Mouse (Mus musculus): ENCODE results near the gene Ilkap. TPM values are rescaled to one million over a fixed set of nuclear protein-coding genes. Genes with fewer than 3 reads are reported as not detected.

The Ilkap gene
- polyA plus RNA-seq, 1 experiment from 2014 or later = 37.3 TPM

DNA sequence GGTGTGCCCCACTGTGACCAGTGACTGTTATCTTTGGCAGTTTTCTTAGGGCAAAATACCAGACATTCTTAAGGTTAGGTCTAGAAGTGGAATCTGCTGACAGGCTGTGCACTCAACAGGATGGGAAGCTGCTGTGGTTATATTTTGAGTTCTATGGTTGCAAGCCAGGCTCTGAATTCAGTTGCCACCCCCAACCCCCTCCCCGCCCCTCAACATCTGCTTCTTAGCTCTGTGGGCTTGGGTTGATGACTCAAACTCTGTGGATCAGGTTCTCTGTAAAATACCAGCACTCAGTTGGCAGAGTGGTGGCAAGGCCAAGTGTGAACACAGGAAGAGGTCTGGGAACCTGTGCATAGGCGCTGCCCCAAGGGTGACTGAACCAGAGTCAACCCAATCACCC lies 46.3 kb downstream of the Ilkap start:
- no peaks in the 10 kb centered on the region for H3K36me3 ChIP-seq (ENCODE audit: inconsistent target)
- H3K79me2 ChIP-seq (ENCODE audit: inconsistent target) = no peaks in the 10 kb centered on the region
- no peak overlapping the region for H3K4me3 ChIP-seq (ENCODE audit: inconsistent target)
- H3K27ac ChIP-seq = no peak overlapping the region
- WGBS (ENCODE audit: missing documents) = 77% methylated on average over 2 of the region's 2 CpGs

DNA sequence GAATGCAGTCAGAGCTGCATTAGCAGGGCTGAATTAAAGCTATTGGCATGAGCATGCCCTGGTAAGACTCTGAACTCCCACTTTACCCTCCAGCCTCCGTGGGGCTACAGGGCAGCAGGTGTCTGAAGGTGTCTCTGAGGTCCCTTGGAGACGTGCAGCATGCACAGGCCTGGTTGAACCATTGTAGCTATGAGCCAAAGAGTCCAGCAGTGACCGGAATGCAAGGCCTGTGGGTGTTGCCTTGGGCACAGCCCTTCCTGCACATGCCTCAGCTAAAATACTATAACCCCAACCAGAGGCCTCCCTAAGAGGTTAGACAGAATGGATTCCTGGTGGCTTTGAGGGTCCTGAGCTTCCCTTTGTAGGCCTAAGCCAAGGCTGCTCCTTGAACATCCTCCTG lies 47.4 kb downstream of the Ilkap start:
- no peaks in the 10 kb centered on the region for H3K79me2 ChIP-seq (ENCODE audit: inconsistent target)
- H3K27ac ChIP-seq = no peak overlapping the region
- 87% methylated on average over 3 of the region's 3 CpGs for WGBS (ENCODE audit: missing documents)
- H3K4me3 ChIP-seq (ENCODE audit: inconsistent target) = no peak overlapping the region
- H3K36me3 ChIP-seq (ENCODE audit: inconsistent target) = no peaks in the 10 kb centered on the region

DNA sequence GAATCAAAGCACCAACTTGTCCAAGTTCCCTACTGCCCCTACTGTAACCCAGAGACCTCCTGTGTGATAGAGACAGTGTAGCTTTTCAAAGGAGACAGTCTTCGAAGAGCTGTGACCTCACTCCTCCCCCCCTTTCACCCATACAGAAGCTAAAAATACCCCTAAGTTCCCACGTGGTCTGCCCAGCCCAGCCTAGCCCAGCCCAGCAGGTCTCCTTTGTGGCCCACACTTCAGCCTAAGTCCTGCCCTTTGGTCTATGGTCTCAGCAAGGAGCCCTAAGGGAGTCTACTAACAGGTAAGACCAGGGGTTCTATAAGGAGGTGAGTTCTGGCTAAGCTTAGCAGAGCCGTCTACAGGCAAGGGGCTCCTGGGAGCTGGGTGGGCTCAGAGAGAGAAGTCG lies 47.8 kb downstream of the Ilkap start, which contains the start of gene Klhl30:
Klhl30 (plus strand) TSS at position 176 of the 400 bp plus-strand sequence.
- Histone ChIP-seq H3K27ac (no peak within 1 kb of the TSS), H3K79me2 (ENCODE audit: inconsistent target) (no peaks in the 10 kb centered on the region), H3K4me3 (ENCODE audit: inconsistent target) (no peak within 1 kb of the TSS), H3K36me3 (ENCODE audit: inconsistent target) (no peaks in the 10 kb centered on the region)
- 59% methylated on average over 4 of the region's 4 CpGs for WGBS (ENCODE audit: missing documents)

GRCm38 (mm10) chr1:91346892-91347291 lies 51.7 kb downstream of the Ilkap start:
- no peaks in the 10 kb centered on the region for H3K79me2 ChIP-seq (ENCODE audit: inconsistent target)
- H3K36me3 ChIP-seq (ENCODE audit: inconsistent target) = no peaks in the 10 kb centered on the region
- no peak overlapping the region for H3K4me3 ChIP-seq (ENCODE audit: inconsistent target)
- WGBS (ENCODE audit: missing documents) = 36% methylated on average over 3 of the region's 3 CpGs
- H3K27ac ChIP-seq = no peak overlapping the region

DNA sequence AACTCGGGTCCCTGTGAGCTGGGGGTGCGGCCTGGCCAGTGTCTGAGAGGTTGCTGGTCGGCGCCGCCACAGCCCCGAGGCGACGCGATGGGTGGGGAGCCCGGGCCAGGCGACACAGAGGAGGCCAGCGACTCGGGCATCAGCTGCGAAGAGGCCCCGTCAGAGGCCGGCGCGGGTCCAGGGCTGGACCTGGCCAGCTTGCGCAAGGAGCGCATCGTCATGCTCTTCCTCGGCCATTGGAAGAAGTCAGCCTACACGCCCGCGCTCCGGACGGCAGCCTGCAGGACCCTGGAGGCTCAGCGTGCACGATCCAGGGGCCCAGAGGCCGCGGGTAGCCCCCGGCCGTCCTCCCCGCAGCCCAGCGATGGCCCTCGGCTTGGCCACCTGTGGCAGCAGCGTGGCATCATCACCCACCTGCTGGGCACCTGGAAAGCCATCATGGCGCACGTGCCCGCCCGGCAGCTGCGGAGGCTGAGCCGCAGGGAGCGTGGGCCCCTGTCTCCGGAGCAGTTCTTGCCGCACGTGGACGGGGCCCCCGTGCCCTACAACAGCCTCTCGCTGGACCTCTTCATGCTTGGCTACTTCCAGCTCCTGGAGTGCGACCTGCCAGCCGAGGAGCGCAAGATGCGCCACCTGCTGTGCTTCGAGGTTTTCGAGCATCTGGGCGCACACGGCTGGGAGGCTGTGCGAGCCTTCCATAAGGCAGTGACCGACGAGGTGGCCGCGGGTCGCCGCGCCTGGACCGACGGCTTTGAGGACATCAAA lies 53.5 kb downstream of the Ilkap start:
- Histone ChIP-seq H3K4me3 (ENCODE audit: inconsistent target) (no peak overlapping the region), H3K79me2 (ENCODE audit: inconsistent target) (no peaks in the 10 kb centered on the region), H3K27ac (no peak overlapping the region), H3K36me3 (ENCODE audit: inconsistent target) (no peaks in the 10 kb centered on the region)
- 8% methylated on average over 66 of the region's 68 CpGs for WGBS (ENCODE audit: missing documents)

DNA sequence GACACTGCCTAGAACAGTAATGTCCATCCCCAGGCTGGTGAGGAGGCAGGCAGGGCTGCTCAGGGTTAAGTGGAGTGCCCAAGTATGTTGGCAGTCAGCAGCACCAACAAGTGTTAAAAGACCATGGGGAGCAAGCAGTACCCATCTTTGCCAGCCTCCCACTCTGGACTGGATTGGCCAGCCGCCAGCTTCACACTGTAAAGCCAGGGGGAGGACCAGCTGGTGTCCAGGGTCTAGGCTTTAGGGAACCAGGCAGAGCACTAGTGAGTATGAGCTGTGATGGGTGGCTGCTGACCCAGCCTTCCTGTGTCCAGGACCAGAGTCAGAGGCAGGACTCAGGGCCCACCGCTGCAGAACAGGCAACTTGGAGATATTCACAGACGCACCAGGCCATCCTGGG lies 54.6 kb downstream of the Ilkap start:
- no peak overlapping the region for H3K27ac ChIP-seq
- H3K36me3 ChIP-seq (ENCODE audit: inconsistent target) = no peaks in the 10 kb centered on the region
- no peak overlapping the region for H3K4me3 ChIP-seq (ENCODE audit: inconsistent target)
- no peaks in the 10 kb centered on the region for H3K79me2 ChIP-seq (ENCODE audit: inconsistent target)
- 92% methylated on average over 3 of the region's 3 CpGs for WGBS (ENCODE audit: missing documents)

DNA sequence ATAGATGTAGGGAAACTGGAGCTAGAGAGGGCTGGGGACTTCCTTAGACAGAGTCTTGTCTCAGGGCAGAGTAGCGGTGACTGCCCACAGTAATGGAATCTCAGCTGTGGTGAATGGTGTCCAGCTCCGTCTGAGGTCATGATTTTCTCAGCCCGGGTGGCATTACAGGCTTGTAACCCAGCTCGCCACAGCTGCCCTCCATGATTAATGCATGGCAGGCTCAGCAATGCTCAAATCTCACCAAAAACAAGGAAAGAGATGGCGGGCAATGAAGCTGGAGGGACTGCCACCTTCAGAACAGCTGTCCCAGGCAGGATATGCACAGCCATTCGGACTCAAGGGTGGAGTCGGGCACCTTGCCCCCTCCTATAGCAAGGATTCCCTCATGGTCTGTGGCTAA lies 61.3 kb downstream of the Ilkap start:
- H3K36me3 ChIP-seq (ENCODE audit: inconsistent target) = no peaks in the 10 kb centered on the region
- no peak overlapping the region for H3K4me3 ChIP-seq (ENCODE audit: inconsistent target)
- H3K27ac ChIP-seq = no peak overlapping the region
- 82% methylated on average over 7 of the region's 7 CpGs for WGBS (ENCODE audit: missing documents)
- H3K79me2 ChIP-seq (ENCODE audit: inconsistent target) = no peaks in the 10 kb centered on the region

GRCm38 (mm10) chr1:91333582-91333981 lies 65.0 kb downstream of the Ilkap start:
- no peaks in the 10 kb centered on the region for H3K36me3 ChIP-seq (ENCODE audit: inconsistent target)
- no peak overlapping the region for H3K4me3 ChIP-seq (ENCODE audit: inconsistent target)
- no peak overlapping the region for H3K27ac ChIP-seq
- no peaks in the 10 kb centered on the region for H3K79me2 ChIP-seq (ENCODE audit: inconsistent target)

- WGBS (ENCODE audit: missing documents) = 81% methylated on average over 4 of the region's 4 CpGs
- H3K36me3 ChIP-seq (ENCODE audit: inconsistent target) = no peaks in the 10 kb centered on the region
- no peak overlapping the region for H3K4me3 ChIP-seq (ENCODE audit: inconsistent target)
- H3K27ac ChIP-seq = no peak overlapping the region
- H3K79me2 ChIP-seq (ENCODE audit: inconsistent target) = no peaks in the 10 kb centered on the region
Measured at GRCm38 (mm10) chr1:91332102-91332501, 66.5 kb downstream of the Ilkap start.

DNA sequence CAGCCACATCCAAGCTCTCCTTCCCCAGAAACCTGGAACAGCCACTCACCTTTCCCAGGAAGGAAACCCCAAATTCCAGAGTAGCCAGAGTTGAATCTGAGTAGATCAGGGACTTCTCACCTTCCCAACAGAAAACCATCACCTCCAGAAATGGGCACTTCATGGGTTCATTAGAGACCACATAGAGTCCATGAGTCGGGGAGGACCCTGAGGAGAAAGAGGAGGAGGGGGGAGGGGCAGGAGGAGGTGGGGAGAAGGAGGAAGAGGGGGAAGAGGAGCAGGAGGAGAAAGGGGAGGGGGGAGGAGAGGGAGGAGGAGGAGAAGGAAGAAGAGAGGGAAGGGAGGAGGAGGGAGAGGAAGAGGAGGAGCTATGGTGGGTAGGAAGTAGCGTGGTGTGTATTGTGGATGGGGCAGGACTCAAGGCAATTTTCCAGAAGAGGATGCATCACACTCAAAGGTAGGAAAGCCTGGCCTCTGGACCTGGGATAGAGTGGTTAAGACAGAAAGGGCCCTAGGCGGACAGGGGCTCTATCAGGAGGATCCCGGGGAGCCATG lies 73.0 kb downstream of the Ilkap start:
- WGBS (ENCODE audit: missing documents) = 74% methylated on average over 4 of the region's 4 CpGs
- no peaks in the 10 kb centered on the region for H3K79me2 ChIP-seq (ENCODE audit: inconsistent target)
- H3K27ac ChIP-seq = no peak overlapping the region
- no peak overlapping the region for H3K4me3 ChIP-seq (ENCODE audit: inconsistent target)
- no peaks in the 10 kb centered on the region for H3K36me3 ChIP-seq (ENCODE audit: inconsistent target)

GRCm38 (mm10) chr1:91324646-91325045 lies 74.0 kb downstream of the Ilkap start:
- Histone ChIP-seq H3K36me3 (ENCODE audit: inconsistent target) (no peaks in the 10 kb centered on the region), H3K79me2 (ENCODE audit: inconsistent target) (no peaks in the 10 kb centered on the region), H3K4me3 (ENCODE audit: inconsistent target) (no peak overlapping the region), H3K27ac (no peak overlapping the region)
- 95% methylated on average over 2 of the region's 2 CpGs for WGBS (ENCODE audit: missing documents)

Other genes with a start within 250 kb of the Ilkap start
- gene Ramp1, start 219.0 kb downstream of the Ilkap start, polyA plus RNA-seq (2018) = 1.4 to 9.6 TPM (median 1.5 TPM) in 3 replicates
- 70.3 to 99.4 TPM (median 73.8 TPM) in 3 replicates for gene Ube2f, start 148.5 kb downstream of the Ilkap start, polyA plus RNA-seq (2018)
- 58.6 to 82.9 TPM (median 66.5 TPM) in 3 replicates for gene Scly, start 100.5 kb downstream of the Ilkap start, polyA plus RNA-seq (2018)
- not detected in 3 replicates for gene Espnl, start 76.7 kb downstream of the Ilkap start, polyA plus RNA-seq (2018)
- not detected in 3 replicates for gene Klhl30, start 47.8 kb downstream of the Ilkap start, polyA plus RNA-seq (2018)
- gene Erfe, start 32.4 kb downstream of the Ilkap start, polyA plus RNA-seq (2018) = not detected in 3 replicates
- gene Hes6, start 15.2 kb upstream of the Ilkap start, polyA plus RNA-seq (2018) = 10.1 to 23.1 TPM (median 15.9 TPM) in 3 replicates
- 0.40 to 0.49 TPM (median 0.47 TPM) in 3 replicates for gene Per2, start 60.5 kb upstream of the Ilkap start, polyA plus RNA-seq (2018)
- gene Traf3ip1, start 95.8 kb upstream of the Ilkap start, polyA plus RNA-seq (2018) = 2.7 to 4.3 TPM (median 3.1 TPM) in 3 replicates
- gene Asb1, start 141.7 kb upstream of the Ilkap start, polyA plus RNA-seq (2018) = 2.5 to 4.2 TPM (median 2.9 TPM) in 3 replicates